Mouse (Mus musculus): ENCODE data around the gene AC109138.7.

DNA sequence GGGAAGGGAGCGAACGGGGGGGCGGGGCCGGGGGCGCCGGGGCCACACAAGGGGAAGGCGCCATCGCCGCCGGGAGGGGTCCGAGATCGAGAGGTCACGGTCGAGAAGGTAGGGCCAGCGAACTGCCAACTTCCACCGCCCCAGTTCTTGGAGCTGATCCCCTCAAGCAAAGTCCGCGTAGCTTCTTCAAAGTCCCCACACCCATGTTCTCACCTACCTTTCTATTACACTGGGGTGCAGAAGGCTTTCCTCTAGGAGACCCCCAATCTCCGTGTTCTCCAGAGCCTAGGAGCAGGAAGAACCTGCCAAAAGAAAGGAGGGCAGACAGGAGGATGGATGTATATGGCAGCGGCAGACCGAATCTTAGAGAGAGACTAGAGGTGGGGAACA lies 1.3 kb downstream of the AC109138.7 start:
- TF ChIP-seq CTCF (IDR thresholded peaks at IDR 0.05; ENCODE audit: low read depth): no peak
- TF ChIP-seq EP300 (IDR thresholded peaks at IDR 0.05; ENCODE audit: low read depth): no peak

Measured in liver, embryonic 14.5 days (tissue).